Mouse (Mus musculus) lung, postnatal 0 days (tissue): ENCODE measurements around the gene Mrnip.

Source experiments
- CTCF ChIP-seq: IDR thresholded peaks from 2 replicates; pipeline ENCODE4 v1.5.1; 2016; ENCODE audit warnings: antibody characterized with exemption, mild to moderate bottlenecking
- EP300 ChIP-seq: IDR thresholded peaks from 2 replicates; pipeline ENCODE4 v1.6.1; 2016; ENCODE audit warnings: antibody characterized with exemption, mild to moderate bottlenecking, control low read depth

DNA sequence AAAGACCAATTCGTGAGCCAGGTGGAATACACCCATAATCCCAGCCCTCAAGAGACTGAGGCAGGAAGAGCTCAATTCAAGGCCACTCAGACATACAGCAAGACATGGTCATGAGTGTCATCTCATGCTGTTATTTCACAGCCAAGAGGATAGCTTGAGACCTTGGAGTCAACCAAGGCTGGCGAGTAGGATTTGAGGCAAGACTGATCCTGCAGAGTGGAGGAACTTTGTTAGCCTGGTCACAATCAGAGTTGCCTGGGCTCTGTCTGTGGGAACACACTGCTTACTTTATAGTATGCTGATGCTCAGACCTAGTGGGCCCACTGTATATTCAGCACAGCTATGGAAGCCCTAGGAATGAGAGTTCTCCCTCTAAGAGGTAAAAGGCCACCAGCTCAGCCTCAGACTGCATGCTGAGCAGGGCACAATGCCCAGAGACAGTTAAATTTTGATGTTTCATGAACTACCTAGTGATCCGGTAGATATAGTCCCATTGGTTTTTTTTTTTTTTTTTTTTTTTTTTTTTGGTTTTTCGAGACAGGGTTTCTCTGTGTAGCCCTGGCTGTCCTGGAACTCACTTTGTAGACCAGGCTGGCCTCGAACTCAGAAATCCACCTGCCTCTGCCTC lies 24.1 kb downstream of the Mrnip start:
- no peak for TF ChIP-seq CTCF
- no peak for TF ChIP-seq EP300
